Mouse (Mus musculus): ENCODE measurements around the gene Pacsin2. TPM values are rescaled to one million over a fixed set of nuclear protein-coding genes. Genes with fewer than 3 reads are reported as not detected.
A peak's percentile ranks its signal among the peaks of the same experiment; 100 is the strongest.

The Pacsin2 gene
- polyA plus RNA-seq, 1 experiment from 2014 or later: 53.0 TPM

GRCm38 (mm10) chr15:83351546-83351945, 112.9 kb downstream of the Pacsin2 start:
- H3K27ac ChIP-seq (replicated peaks in 1 of 2; ENCODE audit: control insufficient read depth in 1 of 2, insufficient read depth in 1 of 2, low read depth in 2 of 2, low read length in 2 of 2): no peak overlapping the region
- no peak for ATAC-seq (ENCODE audit: insufficient number of reproducible peaks, insufficient read depth, low FRiP score, low read depth)
- no peak overlapping the region for H3K4me3 ChIP-seq (ENCODE audit: control insufficient read depth in 1 of 2, insufficient read depth in 1 of 2, low read depth in 1 of 2, low read length in 2 of 2)
- H3K9me3 ChIP-seq (ENCODE audit: control insufficient read depth, low read length): no peaks in the 10 kb centered on the region
- no peak overlapping the region for H3K9ac ChIP-seq (ENCODE audit: low read length)
- H3K27me3 ChIP-seq (ENCODE audit: control insufficient read depth, insufficient read depth, low read length): no peaks in the 10 kb centered on the region
- H3K4me1 ChIP-seq (ENCODE audit: control insufficient read depth in 2 of 2, insufficient read depth in 2 of 2, low read length in 2 of 2): peaks cover 4 to 11% of the 10 kb centered on the region in 2 experiments; a peak in 2 of 4 replicates
- H3K36me3 ChIP-seq (ENCODE audit: control insufficient read depth, insufficient read depth, low read length): peaks cover 10% of the 10 kb centered on the region; the same call in 1 of the 2 replicates
- WGBS: 90% methylated on average over 4 of the region's 4 CpGs
- no peak overlapping the region for H3K4me2 ChIP-seq (ENCODE audit: low read length)

- 58% methylated on average over 2 of the region's 2 CpGs for whole genome bisulfite sequencing
- peaks cover 4 to 11% of the 10 kb centered on the region in 2 experiments; a peak in 2 of 4 replicates for H3K4me1 ChIP-seq (ENCODE audit: control insufficient read depth in 2 of 2, insufficient read depth in 2 of 2, low read length in 2 of 2)
- H3K27me3 ChIP-seq (ENCODE audit: control insufficient read depth, insufficient read depth, low read length): no peaks in the 10 kb centered on the region
- H3K4me3 ChIP-seq (ENCODE audit: control insufficient read depth in 1 of 2, insufficient read depth in 1 of 2, low read depth in 1 of 2, low read length in 2 of 2): no peak overlapping the region
- H3K36me3 ChIP-seq (ENCODE audit: control insufficient read depth, insufficient read depth, low read length): peaks cover 16% of the 10 kb centered on the region; the same call in 1 of the 2 replicates
- no peaks in the 10 kb centered on the region for H3K9me3 ChIP-seq (ENCODE audit: control insufficient read depth, low read length)
- no peak for ATAC-seq (ENCODE audit: insufficient number of reproducible peaks, insufficient read depth, low FRiP score, low read depth)
- H3K4me2 ChIP-seq (ENCODE audit: low read length): peak overlapping the region; percentile 81; the same call in 1 of the 2 replicates
- H3K9ac ChIP-seq (ENCODE audit: low read length): no peak overlapping the region
- H3K27ac ChIP-seq (replicated peaks in 1 of 2; ENCODE audit: control insufficient read depth in 1 of 2, insufficient read depth in 1 of 2, low read depth in 2 of 2, low read length in 2 of 2): no peak overlapping the region
Observed at GRCm38 (mm10) chr15:83350859-83351258, 113.5 kb downstream of the Pacsin2 start.

- Histone ChIP-seq H3K4me1 (ENCODE audit: control insufficient read depth in 2 of 2, insufficient read depth in 2 of 2, low read length in 2 of 2) (peaks cover 10 to 17% of the 10 kb centered on the region in 2 experiments), H3K4me2 (ENCODE audit: low read length) (peak within 1 kb of the TSS; percentile 81), H3K4me3 (ENCODE audit: control insufficient read depth in 1 of 2, insufficient read depth in 1 of 2, low read depth in 1 of 2, low read length in 2 of 2) (peak within 1 kb of the TSS; percentile 67 to 89), H3K9ac (ENCODE audit: low read length) (peak within 1 kb of the TSS; percentile 85), H3K27me3 (ENCODE audit: control insufficient read depth, insufficient read depth, low read length) (no peaks in the 10 kb centered on the region), H3K27ac (replicated peaks in 1 of 2; ENCODE audit: control insufficient read depth in 1 of 2, insufficient read depth in 1 of 2, low read depth in 2 of 2, low read length in 2 of 2) (peak within 1 kb of the TSS in 1 of 2 experiments; percentile 15; a peak in 1 of 4 replicates), H3K36me3 (ENCODE audit: control insufficient read depth, insufficient read depth, low read length) (peaks cover 16% of the 10 kb centered on the region; the same call in 1 of the 2 replicates), H3K9me3 (ENCODE audit: control insufficient read depth, low read length) (no peaks in the 10 kb centered on the region)
- peak; percentile 90 for ATAC-seq (ENCODE audit: insufficient number of reproducible peaks, insufficient read depth, low FRiP score, low read depth)
- under 1% methylated on average over 52 of the region's 60 CpGs for WGBS
Observed at GRCm38 (mm10) chr15:83349954-83350711, 114.3 kb downstream of the Pacsin2 start, which contains the start of gene Arfgap3. TSS of gene Arfgap3 (minus strand) at chr15:83350247.

- H3K9me3 ChIP-seq (ENCODE audit: control insufficient read depth, low read length): no peaks in the 10 kb centered on the region
- H3K4me2 ChIP-seq (ENCODE audit: low read length): peak overlapping the region; percentile 81
- peaks cover 16% of the 10 kb centered on the region; the same call in 1 of the 2 replicates for H3K36me3 ChIP-seq (ENCODE audit: control insufficient read depth, insufficient read depth, low read length)
- peak overlapping the region in 1 of 2 experiments; percentile 15; a peak in 1 of 4 replicates for H3K27ac ChIP-seq (replicated peaks in 1 of 2; ENCODE audit: control insufficient read depth in 1 of 2, insufficient read depth in 1 of 2, low read depth in 2 of 2, low read length in 2 of 2)
- H3K4me3 ChIP-seq (ENCODE audit: control insufficient read depth in 1 of 2, insufficient read depth in 1 of 2, low read depth in 1 of 2, low read length in 2 of 2): peak overlapping the region; percentile 67 to 89
- no peaks in the 10 kb centered on the region for H3K27me3 ChIP-seq (ENCODE audit: control insufficient read depth, insufficient read depth, low read length)
- peak overlapping the region; percentile 85 for H3K9ac ChIP-seq (ENCODE audit: low read length)
- 16% methylated on average over 8 of the region's 8 CpGs for WGBS
- peak; percentile 19; the same call in 1 of the 2 replicates for ATAC-seq (ENCODE audit: insufficient number of reproducible peaks, insufficient read depth, low FRiP score, low read depth)
- peaks cover 13 to 24% of the 10 kb centered on the region in 2 experiments for H3K4me1 ChIP-seq (ENCODE audit: control insufficient read depth in 2 of 2, insufficient read depth in 2 of 2, low read length in 2 of 2)
Observed at GRCm38 (mm10) chr15:83349225-83349953, 115.0 kb downstream of the Pacsin2 start.

GRCm38 (mm10) chr15:83348747-83349146, 115.7 kb downstream of the Pacsin2 start:
- Histone ChIP-seq H3K27ac (replicated peaks in 1 of 2; ENCODE audit: control insufficient read depth in 1 of 2, insufficient read depth in 1 of 2, low read depth in 2 of 2, low read length in 2 of 2) (no peak overlapping the region), H3K4me2 (ENCODE audit: low read length) (peak overlapping the region; percentile 81), H3K9me3 (ENCODE audit: control insufficient read depth, low read length) (no peaks in the 10 kb centered on the region), H3K9ac (ENCODE audit: low read length) (peak overlapping the region; percentile 85; the same call in 1 of the 2 replicates), H3K4me1 (ENCODE audit: control insufficient read depth in 2 of 2, insufficient read depth in 2 of 2, low read length in 2 of 2) (peaks cover 19 to 30% of the 10 kb centered on the region in 2 experiments), H3K36me3 (ENCODE audit: control insufficient read depth, insufficient read depth, low read length) (peaks cover 16% of the 10 kb centered on the region; the same call in 1 of the 2 replicates), H3K4me3 (ENCODE audit: control insufficient read depth in 1 of 2, insufficient read depth in 1 of 2, low read depth in 1 of 2, low read length in 2 of 2) (peak overlapping the region in 1 of 2 experiments; percentile 67; a peak in 1 of 4 replicates), H3K27me3 (ENCODE audit: control insufficient read depth, insufficient read depth, low read length) (no peaks in the 10 kb centered on the region)
- WGBS: 72% methylated on average over 4 of the region's 4 CpGs
- ATAC-seq (ENCODE audit: insufficient number of reproducible peaks, insufficient read depth, low FRiP score, low read depth): no peak

- 91% methylated on average over 15 of the region's 15 CpGs for WGBS
- peak overlapping the region in 1 of 2 experiments; percentile 86; a peak in 3 of 4 replicates for H3K27ac ChIP-seq (replicated peaks in 1 of 2; ENCODE audit: control insufficient read depth in 1 of 2, insufficient read depth in 1 of 2, low read depth in 2 of 2, low read length in 2 of 2)
Observed at GRCm38 (mm10) chr15:83345898-83346529, 118.4 kb downstream of the Pacsin2 start.

GRCm38 (mm10) chr15:83344956-83345355, 119.5 kb downstream of the Pacsin2 start:
- peaks cover 43% of the 10 kb centered on the region for H3K36me3 ChIP-seq (ENCODE audit: control insufficient read depth, insufficient read depth, low read length)
- H3K4me1 ChIP-seq (ENCODE audit: control insufficient read depth in 2 of 2, insufficient read depth in 2 of 2, low read length in 2 of 2): peaks cover 19 to 30% of the 10 kb centered on the region in 2 experiments
- H3K9ac ChIP-seq (ENCODE audit: low read length): peak overlapping the region; percentile 22
- peak overlapping the region; percentile 13 for H3K4me2 ChIP-seq (ENCODE audit: low read length)
- H3K9me3 ChIP-seq (ENCODE audit: control insufficient read depth, low read length): no peaks in the 10 kb centered on the region
- no peaks in the 10 kb centered on the region for H3K27me3 ChIP-seq (ENCODE audit: control insufficient read depth, insufficient read depth, low read length)
- no peak overlapping the region for H3K4me3 ChIP-seq (ENCODE audit: control insufficient read depth in 1 of 2, insufficient read depth in 1 of 2, low read depth in 1 of 2, low read length in 2 of 2)
- peak overlapping the region; percentile 73 to 86 for H3K27ac ChIP-seq (replicated peaks in 1 of 2; ENCODE audit: control insufficient read depth in 1 of 2, insufficient read depth in 1 of 2, low read depth in 2 of 2, low read length in 2 of 2)
- WGBS: 22% methylated on average over 7 of the region's 7 CpGs
- peak; percentile 74 for ATAC-seq (ENCODE audit: insufficient number of reproducible peaks, insufficient read depth, low FRiP score, low read depth)

More at GRCm38 (mm10) chr15:83345898-83346529, 118.4 kb downstream of the Pacsin2 start:
- no peak for ATAC-seq (ENCODE audit: insufficient number of reproducible peaks, insufficient read depth, low FRiP score, low read depth)
- Histone ChIP-seq H3K4me3 (ENCODE audit: control insufficient read depth in 1 of 2, insufficient read depth in 1 of 2, low read depth in 1 of 2, low read length in 2 of 2) (no peak overlapping the region), H3K36me3 (ENCODE audit: control insufficient read depth, insufficient read depth, low read length) (peaks cover 36% of the 10 kb centered on the region), H3K4me1 (ENCODE audit: control insufficient read depth in 2 of 2, insufficient read depth in 2 of 2, low read length in 2 of 2) (peaks cover 19 to 30% of the 10 kb centered on the region in 2 experiments), H3K9ac (ENCODE audit: low read length) (no peak overlapping the region), H3K9me3 (ENCODE audit: control insufficient read depth, low read length) (no peaks in the 10 kb centered on the region), H3K27me3 (ENCODE audit: control insufficient read depth, insufficient read depth, low read length) (no peaks in the 10 kb centered on the region), H3K4me2 (ENCODE audit: low read length) (no peak overlapping the region)

Data from heart, embryonic 14.5 days (tissue).